Mouse (Mus musculus) ovary, adult 2 months (tissue): ENCODE results near the gene Ddx55. TPM values are rescaled to one million over a fixed set of nuclear protein-coding genes. Genes with fewer than 3 reads are reported as not detected.

ENCODE experiments used
- polyA plus RNA-seq: library from polyadenylated mRNA; depleted of rRNA; stranded (reverse); fragments of >200 nt; gene quantifications from 2 replicates; pipeline ENCODE4 v1.2.3, GENCODE M21; 2012; rRNA removed

Gene Ddx55
- 13.2 and 17.8 TPM in 2 replicates for polyA plus RNA-seq

DNA sequence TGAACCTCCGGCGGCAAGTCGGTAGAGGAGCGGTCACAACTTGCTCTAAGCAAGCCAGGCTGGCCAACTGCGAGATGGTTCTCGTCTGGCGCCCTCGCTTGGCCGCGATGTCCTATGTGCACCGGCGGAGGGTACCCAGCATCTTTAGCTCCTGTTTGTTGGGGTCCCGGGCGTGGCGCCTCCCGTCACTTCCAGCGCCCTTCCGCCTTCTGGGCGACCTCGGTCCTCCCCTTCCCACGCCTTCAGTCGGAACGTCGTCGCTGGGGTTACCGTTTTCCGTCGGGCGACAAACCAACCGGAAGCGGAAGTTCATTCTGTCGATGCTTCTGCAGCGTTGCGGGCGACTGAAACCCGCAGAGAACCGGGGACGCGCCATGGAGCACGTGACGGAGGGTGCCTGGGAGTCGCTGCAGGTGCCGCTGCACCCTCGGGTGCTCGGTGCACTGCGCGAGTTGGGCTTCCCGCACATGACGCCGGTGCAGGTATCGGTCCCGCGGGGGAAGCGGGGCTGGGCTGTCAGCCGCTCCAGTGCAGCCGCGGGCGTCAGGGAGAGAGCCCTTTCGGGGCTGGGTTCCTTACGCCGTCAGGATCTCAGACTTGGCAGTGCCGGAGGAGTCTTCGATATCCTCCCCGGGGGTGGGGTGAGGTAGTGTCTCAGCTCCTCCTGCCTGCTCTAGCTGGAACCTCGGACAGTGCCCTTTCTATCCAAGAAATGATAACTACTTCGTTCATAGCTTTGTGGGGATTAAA, at the start of gene Ddx55:
TSS of gene Ddx55 (plus strand) at position 307 of the 750 bp plus-strand sequence.

DNA sequence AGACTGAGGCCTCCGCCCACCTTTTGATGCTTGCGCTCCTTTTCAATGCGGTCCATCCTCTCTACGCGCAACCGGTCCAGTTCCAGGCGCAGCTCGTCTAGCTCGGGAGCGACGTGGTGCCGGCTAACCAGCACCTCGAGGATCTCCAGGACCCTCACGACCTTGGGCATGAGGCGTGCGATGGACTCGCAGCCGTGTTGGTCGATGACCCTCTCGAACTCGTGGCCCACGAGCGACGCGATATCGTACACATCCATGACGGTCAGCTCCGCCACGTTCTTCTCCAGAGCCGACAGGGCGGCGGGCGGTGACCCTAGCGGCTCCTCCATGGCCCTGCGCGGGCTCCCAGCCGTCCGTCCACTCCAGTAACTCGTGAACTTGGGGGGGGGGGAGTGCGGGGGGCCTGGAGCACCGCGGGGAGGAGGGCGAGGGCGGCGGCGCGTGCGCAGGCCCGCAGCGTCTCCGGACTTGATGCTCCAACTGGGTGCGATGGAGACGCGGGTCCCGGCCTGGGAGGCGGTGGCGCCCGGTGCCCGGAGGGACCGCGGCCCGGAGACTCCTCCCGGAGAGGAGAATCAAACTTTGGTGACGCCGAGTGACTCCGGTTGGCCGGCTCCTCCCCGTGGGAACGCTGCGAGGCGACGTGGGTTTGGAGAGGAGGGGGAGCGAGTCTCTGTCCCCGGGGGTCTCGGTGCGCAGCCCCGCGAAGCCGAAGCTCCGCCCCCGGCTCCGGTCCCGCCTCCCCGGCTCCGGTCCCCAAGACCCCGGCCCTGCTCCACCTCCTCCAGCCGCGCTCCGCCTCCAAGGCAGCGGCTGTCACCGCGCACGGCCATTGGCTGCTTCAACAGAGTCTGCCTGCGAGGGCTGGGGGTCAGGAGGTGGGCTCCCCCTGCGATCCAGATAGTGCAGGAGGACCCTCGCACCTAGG, 21.7 kb upstream of the Ddx55 start, which contains the start of gene Rilpl1:
TSS of gene Rilpl1 (minus strand) at position 737 of the 928 bp plus-strand sequence.

DNA sequence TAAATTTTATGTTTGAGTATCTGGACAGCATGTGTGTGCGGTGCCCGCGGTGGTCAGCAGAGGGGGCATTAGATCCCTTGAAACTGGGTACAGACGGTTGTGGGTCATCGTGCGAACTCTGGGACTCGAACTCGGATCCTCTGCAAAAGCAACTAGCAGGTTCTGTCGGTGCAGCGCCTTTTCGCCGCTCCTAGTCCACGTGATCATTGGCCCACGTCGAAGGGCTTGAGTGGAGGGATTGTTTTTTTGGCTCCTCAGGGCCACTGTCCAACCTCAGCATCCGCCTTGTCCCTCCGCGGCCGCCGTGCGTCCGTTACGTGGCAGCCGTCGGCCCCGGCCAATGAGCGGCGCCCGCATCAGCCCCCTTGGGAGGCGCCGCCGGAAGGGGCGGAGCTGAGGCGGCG, 12.3 kb upstream of the Ddx55 start, which contains the start of gene Tmed2:
TSS of gene Tmed2 (plus strand) at position 313 of the 404 bp plus-strand sequence.

DNA sequence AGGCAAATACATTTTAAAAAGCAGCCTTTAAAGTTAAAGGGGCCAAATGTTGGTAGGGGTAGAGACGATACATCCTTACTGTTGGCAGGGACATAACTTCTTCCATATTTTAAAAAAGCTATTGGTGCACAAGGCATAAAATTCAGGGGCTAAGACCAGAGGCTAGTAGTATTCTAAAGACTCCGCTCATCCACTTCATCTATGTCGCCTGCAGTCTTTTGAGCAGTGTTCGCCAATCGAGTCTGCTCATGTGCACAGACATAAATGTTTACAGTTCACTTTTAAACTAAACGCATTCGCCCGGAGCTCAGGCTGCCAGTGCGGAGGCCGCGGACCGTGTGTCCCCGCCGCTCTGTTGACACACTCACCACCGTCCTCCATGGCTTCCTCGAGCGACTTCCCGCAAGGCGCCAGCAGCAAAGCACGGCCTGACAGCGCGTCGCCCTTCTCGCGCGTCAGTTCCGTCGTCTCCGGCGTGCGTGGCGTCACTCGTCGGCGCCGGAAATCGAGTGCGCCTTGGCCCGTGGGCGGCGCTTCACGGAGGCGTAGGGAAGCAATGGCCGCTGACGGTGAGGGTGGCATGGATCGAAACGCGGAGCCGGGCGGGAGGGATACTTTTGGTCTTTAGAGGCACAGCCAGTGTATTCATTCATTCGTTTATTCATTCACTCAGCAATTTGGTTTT, 26.1 kb downstream of the Ddx55 start, which contains the start of the genes Eif2b1 and Gtf2h3:
TSS of gene Eif2b1 (minus strand) at position 499 of the 685 bp plus-strand sequence.
TSS of gene Gtf2h3 (plus strand) at position 508 of the 685 bp plus-strand sequence.

Other genes starting within 250 kb of the Ddx55 start
- 3.4 and 4.7 TPM in 2 replicates for gene Mphosph9, start 224.9 kb upstream of the Ddx55 start, polyA plus RNA-seq
- 6.8 and 7.9 TPM in 2 replicates for gene 2810006K23Rik, start 224.8 kb upstream of the Ddx55 start, polyA plus RNA-seq
- 141 and 143 TPM in 2 replicates for gene Cdk2ap1, start 189.8 kb upstream of the Ddx55 start, polyA plus RNA-seq
- gene Sbno1, start 126.9 kb upstream of the Ddx55 start, polyA plus RNA-seq: 8.6 and 14.1 TPM in 2 replicates
- 58.8 and 69.4 TPM in 2 replicates for gene Kmt5a, start 112.9 kb upstream of the Ddx55 start, polyA plus RNA-seq
- gene Rilpl2, start 74.5 kb upstream of the Ddx55 start, polyA plus RNA-seq: 55.1 and 55.9 TPM in 2 replicates
- gene Snrnp35, start 69.7 kb upstream of the Ddx55 start, polyA plus RNA-seq: 2.9 and 3.3 TPM in 2 replicates
- 16.2 and 19.2 TPM in 2 replicates for gene Rilpl1, start 21.5 kb upstream of the Ddx55 start, polyA plus RNA-seq
- gene Tmed2, start 12.2 kb upstream of the Ddx55 start, polyA plus RNA-seq: 271 and 449 TPM in 2 replicates
- 18.8 and 24.3 TPM in 2 replicates for gene Eif2b1, start 26.3 kb downstream of the Ddx55 start, polyA plus RNA-seq
- gene Gtf2h3, start 26.3 kb downstream of the Ddx55 start, polyA plus RNA-seq: 39.2 and 50.5 TPM in 2 replicates
- gene Atp6v0a2, start 75.7 kb downstream of the Ddx55 start, polyA plus RNA-seq: 60.2 and 90.0 TPM in 2 replicates
- gene Dnah10, start 172.2 kb downstream of the Ddx55 start, polyA plus RNA-seq: 2.4 and 2.6 TPM in 2 replicates